Mouse (Mus musculus): ENCODE results near the gene Shld1.
A peak's percentile ranks its signal among the peaks of the same experiment; 100 is the strongest.

Gene Shld1

GRCm38 (mm10) chr2:132686756-132687737 is at the start of gene Shld1:
Gene Shld1 (plus strand): TSS chr2:132686931.
- peak; percentile 95 for DNase-seq (ENCODE audit: low read depth)

- DNase-seq (ENCODE audit: low read depth): no peak
Observed at GRCm38 (mm10) chr2:132638306-132638705, 48.4 kb upstream of the Shld1 start.

GRCm38 (mm10) chr2:132639337-132639736 is 47.4 kb upstream of the Shld1 start:
- no peak for DNase-seq (ENCODE audit: low read depth)

- no peak for DNase-seq (ENCODE audit: low read depth)
Observed at GRCm38 (mm10) chr2:132641196-132641595, 45.5 kb upstream of the Shld1 start.

GRCm38 (mm10) chr2:132643161-132643560 is 43.6 kb upstream of the Shld1 start:
- DNase-seq (ENCODE audit: low read depth): peak; percentile 44

- no peak for DNase-seq (ENCODE audit: low read depth)
Observed at GRCm38 (mm10) chr2:132646856-132647745, 39.6 kb upstream of the Shld1 start.

GRCm38 (mm10) chr2:132649352-132649870 is 37.3 kb upstream of the Shld1 start:
- no peak for DNase-seq (ENCODE audit: low read depth)

GRCm38 (mm10) chr2:132650546-132650945 is 36.2 kb upstream of the Shld1 start:
- DNase-seq (ENCODE audit: low read depth): no peak

- no peak for DNase-seq (ENCODE audit: low read depth)
Observed at GRCm38 (mm10) chr2:132652476-132652875, 34.3 kb upstream of the Shld1 start.

- no peak for DNase-seq (ENCODE audit: low read depth)
Observed at GRCm38 (mm10) chr2:132654834-132655495, 31.8 kb upstream of the Shld1 start.

- no peak for DNase-seq (ENCODE audit: low read depth)
Observed at GRCm38 (mm10) chr2:132657186-132657585, 29.5 kb upstream of the Shld1 start.

- no peak for DNase-seq (ENCODE audit: low read depth)
Observed at GRCm38 (mm10) chr2:132658412-132659120, 28.2 kb upstream of the Shld1 start.

- no peak for DNase-seq (ENCODE audit: low read depth)
Observed at GRCm38 (mm10) chr2:132669091-132669490, 17.6 kb upstream of the Shld1 start.

GRCm38 (mm10) chr2:132670290-132670689 is 16.4 kb upstream of the Shld1 start:
- DNase-seq (ENCODE audit: low read depth): no peak

GRCm38 (mm10) chr2:132672121-132672520 is 14.6 kb upstream of the Shld1 start:
- no peak for DNase-seq (ENCODE audit: low read depth)

GRCm38 (mm10) chr2:132676111-132676510 is 10.6 kb upstream of the Shld1 start:
- DNase-seq (ENCODE audit: low read depth): no peak

GRCm38 (mm10) chr2:132685001-132685400 is 1.7 kb upstream of the Shld1 start:
- no peak for DNase-seq (ENCODE audit: low read depth)

- peak; percentile 42 for DNase-seq (ENCODE audit: low read depth)
Observed at GRCm38 (mm10) chr2:132688611-132689021, 1.9 kb downstream of the Shld1 start.

- peak; percentile 63 for DNase-seq (ENCODE audit: low read depth)
Observed at GRCm38 (mm10) chr2:132689188-132689568, 2.4 kb downstream of the Shld1 start.

- no peak for DNase-seq (ENCODE audit: low read depth)
Observed at GRCm38 (mm10) chr2:132689569-132690231, 3.0 kb downstream of the Shld1 start.

GRCm38 (mm10) chr2:132691731-132692130 is 5.0 kb downstream of the Shld1 start:
- DNase-seq (ENCODE audit: low read depth): no peak

All from 416B (cell line).